Mouse (Mus musculus) kidney, adult 18-20 months (tissue): ENCODE measurements around the gene Zfp933.
"Not testable (repeated sequence)": the region's sequence is repeated elsewhere in the genome, so short reads cannot be mapped to it uniquely, and the experiment has no call there.

Source experiments
- DNase-seq: peaks from one replicate; pipeline ENCODE4 v3.0.0; 2021

Gene Zfp933

GRCm38 (mm10) chr4:147850776-147851175 lies 2.6 kb upstream of the Zfp933 start:
- DNase-seq, result no peak

GRCm38 (mm10) chr4:147848584-147848991 lies 422 bp upstream of the Zfp933 start:
- DNase-seq, result no peak

DNA sequence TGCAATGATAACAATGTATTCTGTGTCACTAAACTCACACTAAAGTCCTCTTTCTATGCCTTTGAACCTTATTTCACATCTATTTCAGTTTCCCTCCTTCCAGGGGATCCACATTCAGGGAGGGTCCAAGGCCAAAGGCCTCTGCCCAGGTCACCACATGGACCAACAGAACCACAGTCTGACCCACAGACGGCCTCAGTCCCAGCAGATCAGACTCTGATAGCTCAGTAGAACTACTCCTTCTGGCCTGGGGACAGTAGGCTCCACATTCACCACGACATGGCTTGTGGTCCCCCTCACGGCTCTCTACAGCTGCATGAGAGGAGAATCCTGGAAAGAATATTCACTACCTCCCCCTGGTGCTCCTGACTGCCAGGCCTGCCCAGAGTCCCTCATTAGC lies 5.3 kb downstream of the Zfp933 start:
- no peak for DNase-seq

GRCm38 (mm10) chr4:147839282-147839681 lies 8.9 kb downstream of the Zfp933 start:
- DNase-seq, result peak; percentile 12

GRCm38 (mm10) chr4:147824389-147824788 lies 23.8 kb downstream of the Zfp933 start:
- DNase-seq, result no peak

DNA sequence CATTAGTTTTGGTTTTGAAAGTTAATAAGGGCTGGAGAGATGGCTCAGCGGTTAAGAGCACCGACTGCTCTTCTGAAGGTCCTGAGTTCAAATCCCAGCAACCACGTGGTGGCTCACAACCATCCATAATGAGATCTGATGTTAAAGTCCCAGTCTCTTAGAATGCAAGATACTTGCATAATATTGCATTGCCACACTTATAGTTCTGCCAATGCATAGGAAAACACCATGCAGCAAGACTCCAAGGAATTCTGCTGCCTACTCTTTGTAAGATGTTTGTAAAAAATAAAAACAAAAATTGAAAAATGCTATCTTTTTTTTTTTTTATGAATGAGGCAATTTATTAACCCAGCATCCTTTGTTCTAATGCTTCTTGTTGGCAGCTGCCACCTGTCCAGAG lies 26.8 kb downstream of the Zfp933 start:
- DNase-seq, result not testable (repeated sequence)

DNA sequence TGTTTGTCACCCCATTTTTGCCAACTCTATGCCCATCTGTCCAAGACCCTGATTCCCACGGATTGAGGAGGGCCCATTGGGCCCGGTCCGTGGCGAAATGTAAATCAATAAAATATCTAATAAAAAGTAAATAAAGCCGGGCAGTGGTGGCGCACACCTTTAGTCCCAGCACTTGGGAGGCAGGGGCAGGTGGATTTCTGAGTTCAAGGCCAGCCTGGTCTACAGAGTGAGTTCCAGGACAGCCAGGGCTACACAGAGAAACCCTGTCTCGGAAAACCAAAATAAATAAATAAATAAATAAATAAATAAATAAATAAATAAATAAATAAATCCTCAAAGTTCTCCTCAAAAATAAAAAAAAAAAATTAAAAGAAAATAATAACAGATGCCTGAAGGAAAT lies 28.5 kb downstream of the Zfp933 start:
- not testable (repeated sequence) for DNase-seq

- no peak for DNase-seq
These were observed 33.5 kb downstream of the Zfp933 start for GRCm38 (mm10) chr4:147814592-147815167.

DNA sequence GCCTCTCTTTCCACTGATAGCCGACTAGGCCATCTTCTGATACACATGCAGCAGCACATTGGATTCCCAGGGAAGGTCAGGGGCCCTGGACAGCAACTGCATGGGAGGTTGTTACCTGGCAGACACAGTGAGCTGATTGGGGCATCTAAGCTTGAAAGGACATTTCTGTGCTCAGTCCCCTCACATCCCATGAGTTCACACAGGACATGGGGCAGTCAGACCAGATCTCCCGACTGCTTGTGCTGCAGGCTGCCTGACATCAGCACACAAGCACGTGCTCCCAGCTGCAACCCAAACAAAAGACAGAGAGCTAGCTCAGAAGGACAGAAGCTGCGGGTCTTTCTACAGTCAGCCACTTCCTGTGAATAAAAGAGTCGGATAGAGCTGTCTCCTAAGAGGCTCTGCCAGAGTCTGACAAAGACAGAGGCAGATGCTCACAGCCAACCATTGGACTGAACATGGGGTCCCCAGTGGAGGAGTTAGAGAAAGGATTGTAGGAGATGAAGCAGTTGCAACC lies 34.9 kb downstream of the Zfp933 start:
- DNase-seq, result no peak

DNA sequence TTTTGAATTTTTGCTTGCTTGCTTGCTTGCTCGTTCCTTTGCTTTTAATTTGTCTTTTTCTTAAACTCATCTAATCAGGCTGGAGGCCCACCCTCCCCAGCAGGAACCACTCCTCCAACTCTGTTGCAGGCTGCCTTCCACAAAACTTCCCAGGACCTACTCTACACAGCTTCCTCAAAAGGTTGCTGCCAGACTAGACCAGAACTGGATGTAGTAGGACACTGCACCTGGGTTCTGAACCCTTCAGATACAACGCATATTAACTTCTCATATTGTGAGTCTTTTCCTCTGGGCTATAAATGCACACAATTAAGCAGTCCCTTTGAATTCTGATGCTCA lies 38.2 kb downstream of the Zfp933 start:
- not testable (repeated sequence) for DNase-seq

DNA sequence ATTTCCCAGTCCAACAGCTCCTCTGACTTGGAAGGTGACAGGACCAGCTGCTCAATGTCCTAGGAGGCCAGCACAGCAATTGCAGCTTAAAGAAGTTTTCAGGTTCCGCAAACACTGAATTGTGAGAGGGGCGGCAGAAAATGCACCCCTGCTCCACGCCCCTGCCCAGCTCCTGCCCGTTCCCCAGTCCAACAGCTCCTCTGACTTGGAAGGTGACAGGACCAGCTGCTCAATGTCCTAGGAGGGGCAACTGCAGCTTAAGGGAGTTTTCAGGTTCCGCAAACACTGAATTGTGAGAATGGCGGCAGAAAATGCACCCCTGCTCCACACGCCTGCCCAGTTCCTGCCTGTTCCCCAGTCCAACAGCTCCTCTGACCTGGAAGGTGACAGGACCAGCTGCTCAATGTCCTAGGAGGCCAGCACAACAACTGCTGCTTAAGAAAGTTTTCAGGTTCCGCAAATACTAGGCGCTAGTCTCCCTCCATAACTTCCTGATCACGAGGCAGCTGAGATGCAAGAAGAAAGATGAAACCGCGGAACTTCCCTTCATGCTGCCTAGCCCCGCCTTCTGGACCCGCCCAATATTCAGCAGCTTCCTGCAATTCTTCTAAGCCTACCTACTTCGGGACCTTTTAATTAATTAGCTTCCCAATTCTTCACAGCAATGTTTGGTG lies 38.7 kb downstream of the Zfp933 start, which contains the start of gene Zfp984:
Zfp984 (minus strand) TSS at position 497 of the 674 bp plus-strand sequence.
- peak; percentile 42 for DNase-seq

GRCm38 (mm10) chr4:147808483-147808882 lies 39.7 kb downstream of the Zfp933 start:
- DNase-seq, result not testable (repeated sequence)

- DNase-seq, result not testable (repeated sequence)
These were observed 52.9 kb downstream of the Zfp933 start for GRCm38 (mm10) chr4:147795308-147795707.

DNA sequence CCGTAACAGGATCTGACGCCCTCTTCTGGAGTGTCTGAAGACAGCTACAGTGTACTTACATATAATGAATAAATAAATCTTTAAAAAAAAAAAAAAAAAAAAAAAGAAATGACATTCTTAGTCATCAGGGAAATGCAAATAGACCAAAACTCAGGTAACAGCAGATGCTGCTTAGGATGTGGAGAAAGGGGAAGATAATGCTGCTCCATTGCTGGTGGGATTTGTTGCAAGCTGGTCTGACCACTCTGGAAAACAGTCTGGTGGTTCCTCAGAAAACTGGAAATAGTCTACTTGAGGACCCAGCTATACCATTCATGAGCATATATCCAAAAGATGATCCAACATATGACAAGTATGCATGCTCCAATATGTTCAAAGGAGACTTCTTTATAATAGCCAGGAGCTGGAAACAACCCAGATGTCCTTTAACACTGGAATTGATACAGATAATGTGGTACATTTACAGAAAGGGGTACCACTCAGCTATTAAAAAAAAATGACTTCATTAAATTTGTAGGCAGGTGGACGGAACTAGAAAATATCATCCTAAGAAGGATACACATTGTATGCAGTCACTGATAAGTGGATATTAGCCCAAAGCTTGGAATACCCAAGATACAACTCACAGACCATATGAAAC lies 54.0 kb downstream of the Zfp933 start:
- DNase-seq, result not testable (repeated sequence)

DNA sequence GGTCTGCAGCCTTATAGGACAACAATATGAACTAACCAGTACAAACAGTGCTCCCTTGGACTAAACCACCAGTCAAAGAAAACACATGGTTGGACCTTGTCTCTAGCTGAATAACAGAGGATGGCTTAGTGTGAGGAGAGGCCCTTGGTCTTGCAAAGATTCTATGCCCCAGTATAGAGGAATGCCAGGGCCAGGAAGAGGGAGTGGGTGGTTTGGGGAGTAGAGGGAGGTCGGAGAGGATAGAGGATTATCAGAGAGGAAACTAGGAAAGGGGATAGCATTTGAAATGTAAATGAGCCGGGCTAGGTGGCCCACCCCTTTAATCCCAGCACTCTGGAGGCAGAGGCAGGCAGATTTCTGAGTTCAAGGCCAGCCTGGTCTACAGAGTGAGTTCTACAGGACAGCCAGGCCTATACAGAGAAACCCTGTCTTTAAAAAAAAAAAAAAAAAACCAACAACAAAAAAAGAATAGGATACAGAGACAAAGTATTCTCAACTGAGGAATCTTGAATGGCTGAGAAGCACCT lies 54.7 kb downstream of the Zfp933 start:
- not testable (repeated sequence) for DNase-seq

DNA sequence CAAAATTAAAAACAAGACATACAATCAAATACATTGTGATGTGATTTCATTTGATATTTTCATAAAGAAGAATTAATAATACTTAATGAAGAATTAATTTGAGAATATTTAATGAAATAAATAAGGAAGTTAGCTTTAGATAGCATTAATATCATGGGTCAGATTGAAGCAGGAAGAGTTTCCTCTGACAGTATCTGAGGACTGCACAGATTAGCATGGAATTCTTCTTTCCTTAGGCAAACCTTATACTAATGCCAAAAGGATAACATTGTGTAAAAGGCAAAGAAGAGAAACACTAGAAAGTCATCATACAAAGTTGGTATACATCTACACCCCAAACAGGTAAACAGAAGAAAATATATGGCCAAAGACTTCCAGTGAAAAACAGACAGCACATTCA lies 56.4 kb downstream of the Zfp933 start:
- DNase-seq, result not testable (repeated sequence)
